Mouse (Mus musculus): ENCODE measurements around the gene Zfp62. TPM values are rescaled to one million over a fixed set of nuclear protein-coding genes. Genes with fewer than 3 reads are reported as not detected.
A peak's percentile ranks its signal among the peaks of the same experiment; 100 is the strongest.

Zfp62 gene
- total RNA-seq, 2 experiments from 2014 or later, result 20.8 to 27.5 TPM

DNA sequence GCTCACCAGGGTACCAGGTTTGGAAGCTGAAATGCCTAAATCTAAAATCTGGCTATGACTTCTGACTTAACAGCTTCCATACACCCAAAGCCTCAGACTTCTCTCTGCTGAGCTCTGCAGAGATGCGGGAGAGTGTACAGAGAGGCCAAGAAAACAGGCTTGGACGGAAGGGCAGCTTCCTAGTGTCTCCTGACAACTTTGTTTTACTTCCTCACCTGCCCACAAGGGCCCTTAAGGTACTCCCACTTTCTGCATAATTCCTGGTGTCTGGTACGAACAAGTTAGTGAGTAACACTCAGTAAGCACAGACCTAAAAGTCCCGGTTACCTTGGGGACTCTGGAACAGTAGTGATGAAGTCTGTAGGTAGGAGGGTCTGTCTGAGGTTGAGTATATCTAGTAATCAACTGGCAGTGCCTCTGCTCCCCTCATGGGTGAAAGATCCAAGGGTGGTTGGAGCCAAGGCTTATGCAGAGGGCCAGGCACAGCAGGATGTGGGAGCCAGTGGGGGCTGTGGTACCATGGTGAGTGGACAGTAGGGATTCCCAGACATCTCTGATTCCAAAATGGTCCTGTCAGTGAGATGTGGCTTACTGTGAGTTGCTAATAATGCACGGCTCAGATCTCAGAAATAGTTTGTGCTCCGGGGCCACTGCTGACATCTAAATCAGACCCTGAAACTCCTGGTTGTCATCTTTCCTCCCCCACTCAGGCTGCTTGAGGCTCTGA, 46.0 kb downstream of the Zfp62 start:
- no peak for DNase-seq

DNA sequence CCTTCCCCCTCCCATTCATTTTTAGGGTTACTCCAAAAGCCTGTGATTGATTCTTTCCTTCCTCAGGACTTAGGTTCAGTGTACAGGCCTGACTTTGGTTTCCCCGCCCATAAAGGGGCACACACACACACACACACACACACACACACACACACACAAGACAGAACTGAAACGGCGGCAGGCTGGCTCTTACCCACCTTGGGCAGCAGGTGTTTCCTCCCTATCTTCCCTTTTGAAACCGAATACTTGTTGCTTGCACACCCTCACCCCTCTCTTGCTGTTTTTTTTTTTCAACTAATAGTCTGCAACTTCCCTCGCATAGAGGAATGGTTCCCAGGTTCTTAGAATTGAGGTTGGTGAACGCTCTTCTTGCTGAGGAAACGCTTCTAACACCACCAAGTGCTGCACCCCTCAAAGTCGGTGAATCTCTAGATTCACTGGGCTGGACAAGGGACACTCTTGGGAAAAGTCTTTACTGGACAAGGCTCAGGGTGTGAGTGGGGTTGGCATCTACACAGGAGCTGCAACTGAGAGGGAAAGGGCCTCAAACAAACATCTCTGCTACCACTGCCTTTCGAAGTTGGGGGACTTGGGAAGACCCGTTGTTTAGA, 46.8 kb downstream of the Zfp62 start:
- no peak for DNase-seq

DNA sequence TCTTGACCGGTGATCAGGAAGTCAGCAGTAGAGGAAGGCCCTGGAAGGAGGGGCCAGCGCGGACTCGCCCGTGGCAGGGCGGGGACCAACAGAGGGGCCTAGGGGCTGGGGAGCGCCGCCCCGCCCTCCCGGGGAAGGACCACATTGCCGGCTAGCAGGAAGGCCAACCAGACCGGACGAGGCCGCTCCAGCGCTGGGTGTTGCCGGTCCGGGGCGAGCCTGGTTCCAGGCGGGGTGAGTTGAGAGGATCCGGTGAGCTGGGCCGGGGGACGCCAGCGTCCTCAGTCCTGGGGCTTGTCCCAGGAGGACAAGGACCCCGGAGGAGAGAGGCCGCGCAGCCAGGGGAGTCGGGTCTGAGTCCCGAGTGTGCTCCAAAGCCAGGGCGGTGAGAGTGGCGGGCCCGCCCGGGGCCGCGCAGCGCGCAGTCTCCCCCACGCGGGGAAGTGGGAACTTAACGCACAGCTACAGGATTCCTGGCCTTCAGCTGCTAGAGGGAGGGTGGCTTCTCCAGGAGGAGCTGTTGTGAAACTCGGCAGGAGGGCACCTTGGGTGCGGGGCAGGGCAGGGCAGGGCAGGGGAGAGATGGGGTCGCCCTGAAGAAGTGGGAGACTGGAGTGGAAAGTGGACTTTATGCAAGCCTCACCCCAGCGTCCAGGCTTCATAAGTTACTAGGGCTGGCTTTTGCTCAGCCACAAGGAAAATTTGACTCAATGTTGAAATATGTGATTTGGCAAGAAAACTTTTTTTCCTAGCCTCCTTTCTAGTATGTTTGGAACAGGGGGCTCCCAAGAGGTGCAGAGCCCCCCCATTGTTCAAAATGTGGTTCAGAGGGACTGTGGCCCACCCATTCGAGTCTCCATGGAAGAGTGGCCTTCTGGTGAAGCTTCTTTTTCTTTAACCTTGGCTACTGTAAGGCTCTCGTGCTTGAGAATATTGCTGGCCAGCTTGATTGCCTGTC, 47.6 kb downstream of the Zfp62 start:
- peak; percentile 89 for DNase-seq

DNA sequence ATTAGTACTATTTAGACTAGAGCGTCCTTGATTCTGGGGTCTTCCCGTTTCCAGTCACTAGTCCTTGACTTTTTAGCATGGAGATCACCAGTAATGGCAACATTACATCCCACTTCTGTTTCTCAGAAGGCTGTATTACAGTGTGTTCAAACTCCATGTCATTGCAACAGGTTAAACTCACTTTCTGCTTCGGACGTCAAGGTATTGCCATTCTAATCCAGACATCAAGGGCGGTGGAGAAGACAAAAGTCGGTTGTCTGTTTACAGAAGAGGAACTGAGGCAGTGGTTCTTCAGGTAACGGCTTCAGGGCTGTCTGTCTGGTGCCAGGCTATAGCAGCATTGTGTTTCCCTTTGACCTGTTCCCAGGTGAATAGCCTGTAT, 48.3 kb downstream of the Zfp62 start:
- DNase-seq, result no peak

DNA sequence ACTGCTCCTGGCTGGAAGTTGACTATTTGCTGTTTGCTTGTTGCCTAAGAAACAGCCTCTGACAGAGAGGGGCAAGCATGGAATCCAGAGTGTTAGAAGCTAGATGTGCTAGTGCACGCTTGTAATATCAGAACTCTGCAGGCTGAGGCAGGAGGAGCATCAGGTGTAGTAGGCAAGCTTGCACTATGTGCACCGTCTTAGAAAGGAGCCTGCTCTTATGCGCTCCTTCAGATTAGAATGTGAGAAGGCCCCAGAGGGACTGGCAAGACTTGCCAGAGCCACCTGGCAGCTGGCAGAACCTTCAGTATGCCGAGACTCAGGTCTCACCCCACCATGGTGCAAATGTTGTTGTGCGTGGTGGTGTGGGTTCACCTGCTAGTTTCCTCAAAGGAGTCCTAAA, 49.0 kb downstream of the Zfp62 start:
- no peak for DNase-seq

DNA sequence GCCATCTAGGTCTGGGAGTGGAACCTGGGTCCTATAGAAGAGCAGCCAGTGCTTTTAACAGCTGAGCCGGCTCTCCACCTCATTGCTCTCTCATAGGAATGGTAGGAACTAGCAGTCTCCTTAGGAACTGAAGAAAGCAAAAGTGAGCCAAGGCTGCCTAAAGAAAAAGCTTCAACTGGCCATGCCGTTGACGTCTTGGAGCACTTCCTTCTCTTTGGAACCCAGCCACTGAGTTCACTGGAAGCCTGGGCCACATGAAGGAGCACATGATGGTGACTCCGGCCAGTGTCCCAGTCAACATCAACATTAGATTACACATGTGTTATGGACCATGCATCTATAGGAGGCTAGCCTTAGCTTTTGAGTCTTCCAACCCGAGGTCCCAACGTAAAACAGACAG, 49.9 kb downstream of the Zfp62 start:
- DNase-seq, result no peak

DNA sequence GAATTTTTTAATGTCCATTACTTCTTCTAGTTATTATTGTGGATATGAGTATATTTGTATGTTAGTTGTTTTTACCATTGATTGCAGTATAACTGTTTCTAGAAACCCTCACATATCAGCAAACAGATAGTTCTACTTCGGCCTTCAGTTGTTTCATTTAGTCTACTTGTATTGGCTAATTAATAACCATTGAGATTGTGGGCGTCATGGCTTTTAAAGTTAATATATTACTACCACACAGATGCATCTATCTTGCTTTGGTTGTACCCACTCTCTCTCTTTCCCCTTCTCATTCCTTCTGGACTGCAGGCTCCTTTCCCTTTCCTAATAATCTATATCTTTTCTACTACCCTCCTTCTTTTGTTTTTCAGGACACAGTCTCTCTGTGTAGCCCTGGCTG, 56.2 kb downstream of the Zfp62 start:
- DNase-seq, result no peak

DNA sequence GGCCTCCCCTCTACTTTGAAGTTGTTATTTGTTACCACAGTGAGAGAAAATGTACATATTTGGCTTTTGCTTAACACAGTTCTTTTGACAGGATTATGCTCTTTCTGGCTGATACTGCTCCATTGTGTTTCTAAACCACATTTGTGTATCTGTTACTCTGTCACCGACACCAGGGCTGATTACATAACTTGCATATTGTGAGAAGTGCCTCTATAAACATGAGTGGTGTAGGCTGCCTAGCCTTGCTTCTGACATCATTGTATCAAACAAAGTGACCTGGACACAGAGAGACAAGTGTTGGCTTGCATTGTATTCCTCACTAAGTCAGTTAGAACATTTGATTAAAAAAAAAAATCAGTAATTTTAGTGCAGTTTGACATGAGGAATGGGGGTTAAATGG, 56.7 kb downstream of the Zfp62 start:
- DNase-seq, result no peak

DNA sequence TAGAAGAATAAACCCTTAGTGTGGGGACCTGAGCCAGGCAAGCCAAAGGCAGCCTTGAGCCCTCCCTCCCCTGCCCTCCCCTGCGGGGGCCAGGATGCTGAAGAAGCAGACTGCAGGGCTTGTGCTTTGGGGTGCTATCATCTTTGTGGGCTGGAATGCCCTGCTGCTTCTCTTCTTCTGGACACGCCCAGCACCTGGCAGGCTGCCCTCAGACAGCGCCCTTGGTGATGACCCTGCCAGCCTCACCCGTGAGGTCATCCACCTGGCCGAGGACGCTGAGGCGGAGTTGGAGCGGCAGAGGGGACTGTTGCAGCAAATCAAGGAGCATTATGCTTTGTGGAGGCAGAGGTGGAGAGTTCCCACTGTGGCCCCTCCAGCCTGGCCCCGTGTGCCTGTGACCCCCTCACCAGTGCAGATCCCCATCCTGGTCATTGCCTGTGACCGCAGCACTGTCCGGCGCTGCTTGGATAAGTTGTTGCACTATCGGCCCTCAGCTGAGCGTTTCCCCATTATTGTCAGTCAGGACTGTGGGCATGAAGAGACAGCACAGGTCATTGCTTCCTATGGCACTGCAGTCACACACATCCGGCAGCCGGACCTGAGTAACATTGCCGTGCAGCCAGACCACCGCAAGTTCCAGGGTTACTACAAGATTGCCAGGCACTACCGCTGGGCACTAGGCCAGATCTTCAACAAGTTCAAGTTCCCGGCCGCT, 57.7 kb downstream of the Zfp62 start:
- DNase-seq, result peak; percentile 37

DNA sequence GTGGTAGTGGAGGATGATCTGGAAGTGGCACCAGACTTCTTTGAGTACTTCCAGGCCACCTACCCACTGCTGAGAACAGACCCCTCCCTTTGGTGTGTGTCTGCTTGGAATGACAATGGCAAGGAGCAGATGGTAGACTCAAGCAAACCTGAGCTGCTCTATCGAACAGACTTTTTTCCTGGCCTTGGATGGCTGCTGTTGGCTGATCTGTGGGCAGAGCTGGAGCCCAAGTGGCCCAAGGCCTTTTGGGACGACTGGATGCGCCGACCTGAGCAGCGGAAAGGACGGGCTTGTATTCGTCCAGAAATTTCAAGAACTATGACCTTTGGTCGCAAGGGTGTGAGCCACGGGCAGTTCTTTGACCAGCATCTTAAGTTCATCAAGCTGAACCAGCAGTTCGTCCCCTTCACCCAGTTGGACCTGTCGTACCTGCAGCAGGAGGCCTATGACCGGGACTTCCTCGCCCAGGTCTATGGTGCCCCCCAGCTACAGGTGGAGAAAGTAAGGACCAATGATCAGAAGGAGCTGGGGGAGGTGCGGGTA, 58.3 kb downstream of the Zfp62 start:
- no peak for DNase-seq

DNA sequence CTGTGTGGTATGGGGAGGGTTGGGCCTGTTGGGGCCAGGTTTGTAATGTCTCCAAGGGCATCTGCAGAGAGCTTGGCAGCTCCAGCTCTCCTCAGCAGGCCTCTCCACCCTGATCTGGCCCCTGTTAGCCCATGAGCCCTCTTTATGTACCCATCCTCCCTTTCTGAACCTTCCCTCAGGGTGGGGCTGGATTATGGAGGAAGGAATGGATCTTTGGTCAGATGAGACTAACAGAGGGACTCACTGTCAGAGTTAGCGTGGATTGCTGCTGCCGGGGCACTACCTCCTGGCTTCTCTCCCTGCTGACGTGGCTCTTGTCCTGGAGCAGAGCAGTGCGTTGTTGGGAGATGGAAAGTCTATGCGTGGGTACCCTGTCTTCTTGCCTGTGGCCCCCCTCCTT, 59.2 kb downstream of the Zfp62 start:
- no peak for DNase-seq

DNA sequence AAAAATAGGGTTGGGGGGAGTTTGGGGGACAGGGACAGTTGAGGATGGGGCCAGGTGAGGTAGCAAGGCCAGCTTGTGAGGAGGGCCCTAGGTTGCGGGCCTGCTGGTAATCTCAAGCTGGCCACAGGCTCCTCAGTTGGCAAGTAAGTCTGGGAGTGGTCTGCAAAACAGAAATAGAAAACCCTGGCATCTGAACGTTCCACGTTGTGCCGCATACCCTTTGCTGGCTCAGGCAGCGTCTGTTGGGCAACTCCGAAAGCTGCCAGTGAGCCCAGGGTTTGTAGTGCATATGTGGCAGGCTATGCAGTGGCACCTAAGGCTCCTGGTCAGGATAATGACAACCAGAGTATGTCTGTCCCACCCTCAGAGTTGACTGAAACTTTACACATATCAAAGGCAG, 60.1 kb downstream of the Zfp62 start:
- no peak for DNase-seq

DNA sequence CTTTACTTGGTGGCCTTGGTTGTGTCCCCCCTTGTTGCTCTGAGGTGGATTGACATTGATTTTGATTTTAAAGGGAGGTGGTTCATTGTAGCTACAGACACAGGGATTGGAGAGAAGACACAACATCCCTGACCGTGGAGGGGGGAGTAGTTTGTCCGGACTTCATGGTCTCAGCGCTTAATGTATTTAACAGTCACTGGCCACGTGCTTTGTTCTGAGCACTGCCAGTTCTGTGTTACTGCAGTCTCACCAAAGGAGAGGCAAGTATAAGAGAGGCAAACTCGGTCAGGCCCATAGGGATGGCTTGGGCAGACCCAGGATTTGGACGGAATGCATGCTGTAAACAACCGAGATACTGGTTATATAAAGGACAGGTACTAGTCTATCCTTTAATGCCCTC, 61.0 kb downstream of the Zfp62 start:
- DNase-seq, result no peak

DNA sequence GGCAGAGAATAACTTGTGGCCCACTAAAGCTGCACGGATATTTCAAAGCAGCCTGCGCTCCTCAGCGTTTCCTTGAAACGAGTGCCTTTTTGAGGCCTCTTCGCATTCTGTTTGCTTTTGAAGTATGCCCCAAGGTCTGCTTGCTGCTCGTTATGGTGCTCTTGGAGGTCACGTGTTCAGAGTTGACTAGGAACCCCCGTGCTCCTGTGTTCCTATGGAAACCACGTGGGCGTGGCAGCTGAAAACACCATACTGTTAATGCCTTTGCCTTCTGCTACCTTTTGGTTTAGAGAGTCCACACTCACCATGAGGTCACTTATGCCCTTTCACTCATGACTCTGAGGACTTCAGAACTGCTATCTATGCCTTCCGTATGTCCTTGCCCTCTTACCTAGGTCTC, 61.5 kb downstream of the Zfp62 start:
- DNase-seq, result no peak

DNA sequence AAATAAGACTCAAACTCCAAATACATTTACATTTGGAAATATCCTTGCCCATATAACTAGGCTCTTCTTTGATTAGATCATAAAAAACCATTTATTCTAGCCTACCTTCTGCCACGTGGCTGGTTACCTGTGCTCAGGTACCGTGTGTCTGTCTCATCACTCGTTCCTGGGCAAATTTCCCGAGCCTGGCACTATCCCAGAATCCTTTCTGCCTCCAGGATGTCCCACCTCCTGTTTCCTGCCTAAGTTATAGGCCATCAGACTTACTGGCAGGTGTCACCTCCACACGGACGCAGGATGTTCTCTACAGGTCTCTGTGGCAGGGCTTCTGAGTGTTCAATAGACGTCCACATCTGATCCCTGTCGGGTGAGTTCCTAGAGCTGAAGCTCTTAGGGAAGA, 62.0 kb downstream of the Zfp62 start:
- DNase-seq, result no peak

DNA sequence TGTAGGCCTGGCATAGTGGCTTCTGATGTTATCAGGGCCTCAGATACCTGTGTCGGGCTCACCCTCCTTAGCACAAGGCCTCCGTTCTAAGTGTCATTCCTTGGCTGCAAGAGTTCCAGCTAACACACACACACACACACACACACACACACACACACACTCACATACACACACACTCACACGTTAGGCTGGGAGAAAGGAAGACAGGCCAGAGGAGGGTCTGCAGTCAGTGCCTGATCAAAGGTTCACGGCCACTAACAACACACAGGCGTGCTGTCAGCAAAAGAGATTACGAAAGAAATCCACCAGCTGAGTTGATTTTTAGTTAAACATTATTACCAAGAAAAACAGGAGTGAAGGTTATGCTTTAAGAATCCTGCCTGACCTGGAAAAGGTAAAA, 63.6 kb downstream of the Zfp62 start:
- DNase-seq, result no peak

DNA sequence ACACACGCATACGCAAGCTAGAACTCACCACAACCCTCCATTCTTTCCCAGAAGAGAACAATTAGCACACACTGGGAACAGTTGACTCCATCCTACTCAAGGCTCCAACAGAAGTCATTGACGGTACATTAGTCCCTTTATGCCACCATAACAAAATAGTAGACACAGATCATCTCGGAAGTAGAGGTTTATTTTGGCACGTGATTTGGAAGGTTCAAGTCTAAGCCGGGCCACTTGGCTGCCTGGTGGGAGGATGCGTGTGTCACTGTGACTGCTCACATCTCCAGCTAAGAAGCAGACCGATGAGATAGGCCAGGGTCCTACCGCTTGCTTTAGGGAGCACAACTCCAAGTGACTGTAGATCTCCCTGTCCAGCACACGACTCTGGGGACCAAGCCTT, 64.2 kb downstream of the Zfp62 start:
- DNase-seq, result no peak

DNA sequence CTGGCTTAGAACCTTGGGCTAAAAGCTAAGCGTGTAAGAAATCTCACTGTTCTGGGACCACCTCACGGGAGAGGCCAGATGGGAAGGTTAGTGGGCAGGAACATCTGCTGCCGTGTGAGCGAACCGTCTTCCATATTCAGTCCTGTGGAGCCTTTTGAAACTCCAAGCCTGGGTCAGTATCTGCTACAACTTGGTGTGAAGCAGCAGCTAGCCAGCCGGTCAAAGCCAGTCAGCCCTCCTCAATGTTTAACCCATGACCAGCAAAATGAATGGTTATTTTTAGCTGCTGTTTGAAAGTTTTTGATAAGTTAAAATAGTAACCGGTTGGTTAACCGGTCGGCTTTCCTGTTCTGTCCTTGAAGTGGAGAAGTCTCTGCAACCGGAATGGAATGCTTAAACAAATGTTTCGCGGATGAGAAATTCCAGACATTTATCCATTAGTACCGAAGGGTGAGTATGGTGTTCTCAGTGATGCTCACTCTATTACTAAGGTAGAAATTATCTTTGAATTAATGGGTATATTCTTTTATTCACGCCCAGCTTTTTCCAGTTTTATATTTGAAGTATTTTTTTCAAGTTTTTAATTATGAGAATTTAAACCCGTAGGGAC, 65.0 kb downstream of the Zfp62 start:
- DNase-seq, result no peak

Data from gastrocnemius, postnatal 10 days (tissue).